Mouse (Mus musculus): ENCODE measurements around the gene Clasrp. TPM values are rescaled to one million over a fixed set of nuclear protein-coding genes. Genes with fewer than 3 reads are reported as not detected.
"Not testable (repeated sequence)": the region's sequence is repeated elsewhere in the genome, so short reads cannot be mapped to it uniquely, and the experiment has no call there.

Gene Clasrp
- total RNA-seq, 2 experiments from 2014 or later, result 70.4 to 87.0 TPM

GRCm38 (mm10) chr7:19610969-19611368, 6.7 kb upstream of the Clasrp start:
- DNase-seq (ENCODE audit: low spot score in 2 of 2), result no peak

DNA sequence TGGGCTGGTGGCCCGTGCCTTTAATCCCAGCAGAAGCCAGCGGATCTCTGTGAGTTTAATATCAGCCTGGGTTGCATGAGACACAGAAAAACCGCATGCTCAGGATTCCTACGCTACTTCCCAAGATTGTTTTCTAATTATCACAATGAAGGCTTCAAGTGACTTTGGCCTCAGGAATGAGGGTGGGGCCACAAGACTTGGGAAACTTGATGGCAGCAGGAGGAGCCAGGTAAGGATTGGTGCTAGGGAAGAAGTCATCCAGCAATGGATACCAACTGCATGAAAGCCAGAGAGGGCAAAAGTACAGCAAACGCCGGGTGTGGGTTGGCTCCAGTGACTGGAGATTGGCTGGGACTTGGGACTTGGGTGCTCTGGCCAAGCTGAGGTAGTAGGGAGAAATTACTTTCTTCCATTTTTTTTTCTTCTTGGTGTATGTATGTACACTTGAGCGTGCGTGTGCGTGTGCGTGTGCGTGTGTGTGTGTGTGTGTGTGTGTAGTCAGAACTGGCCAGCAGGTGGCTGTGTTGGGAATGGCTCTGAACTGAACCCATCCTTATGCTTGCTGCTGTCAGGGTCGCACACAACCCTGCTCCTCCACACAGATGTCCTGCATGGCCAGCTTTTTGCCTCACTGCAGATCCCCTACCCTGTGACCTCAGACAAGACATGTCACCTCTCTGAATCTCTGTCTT, 5.5 kb upstream of the Clasrp start:
- DNase-seq (ENCODE audit: low spot score in 2 of 2), result no peak

DNA sequence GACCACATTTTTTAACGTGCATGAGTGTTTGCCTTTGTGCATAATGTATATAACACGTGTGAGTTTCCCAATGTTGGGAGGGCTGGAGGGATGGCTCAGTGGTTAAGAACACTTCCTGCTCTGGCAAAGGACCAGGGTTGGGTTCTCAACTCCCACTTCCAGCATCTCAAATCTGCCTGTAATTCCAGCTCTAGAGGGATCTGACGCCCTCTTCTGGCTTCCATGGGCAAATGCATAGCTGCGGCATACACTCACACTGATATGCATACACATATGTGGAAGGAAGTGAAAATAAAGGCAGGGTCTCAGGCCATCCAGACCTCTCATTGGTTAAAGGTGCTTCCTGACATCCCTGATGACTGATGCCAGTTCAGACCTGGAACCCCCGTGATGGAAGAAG, 3.0 kb upstream of the Clasrp start:
- DNase-seq (ENCODE audit: low spot score in 2 of 2), result no peak

DNA sequence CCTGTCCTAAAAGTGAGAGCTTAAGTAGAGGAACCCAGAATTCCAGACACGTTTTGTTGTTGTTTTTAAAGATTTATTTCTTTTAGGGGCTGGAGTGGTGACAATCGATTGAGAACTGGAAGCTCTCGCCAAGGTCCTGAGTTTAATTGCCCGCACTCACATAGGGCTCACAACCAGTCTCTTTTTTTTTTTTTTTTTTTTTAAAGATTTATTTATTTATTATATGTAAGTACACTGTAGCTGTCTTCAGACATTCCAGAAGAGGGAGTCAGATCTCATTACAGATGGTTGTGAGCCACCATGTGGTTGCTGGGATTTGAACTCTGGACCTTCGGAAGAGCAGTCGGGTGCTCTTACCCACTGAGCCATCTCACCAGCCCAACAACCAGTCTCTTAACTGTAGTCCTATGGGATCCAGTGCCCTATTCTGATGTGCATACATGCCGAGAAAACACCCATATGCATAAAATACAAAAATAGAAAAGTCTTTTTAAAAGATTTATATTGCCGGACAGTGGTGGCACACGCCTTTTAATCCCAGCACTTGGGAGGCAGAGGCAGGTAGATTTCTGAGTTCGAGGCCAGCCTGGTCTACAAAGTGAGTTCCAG, 424 bp upstream of the Clasrp start:
- DNase-seq (ENCODE audit: low spot score in 2 of 2), result not testable (repeated sequence)

DNA sequence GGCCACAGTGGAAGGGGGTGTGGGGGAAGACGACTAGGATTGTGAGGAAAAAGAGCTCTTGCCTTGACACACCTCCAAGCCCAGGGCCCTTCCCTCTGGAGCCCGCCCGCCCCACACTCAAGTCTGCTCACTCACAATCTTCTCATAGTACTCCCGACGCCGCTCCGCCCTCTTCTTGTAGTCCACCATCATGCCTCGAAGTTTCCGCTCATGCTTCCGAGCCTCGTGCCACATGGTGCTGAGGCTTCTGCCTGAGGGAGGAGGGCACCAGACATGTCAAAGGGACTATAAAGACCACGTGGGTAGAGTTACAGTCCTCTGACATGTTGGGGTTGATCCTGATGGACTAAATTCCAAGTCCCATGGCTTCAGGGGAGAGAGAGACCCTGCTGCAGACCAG, 1.2 kb downstream of the Clasrp start:
- DNase-seq (ENCODE audit: low spot score in 2 of 2), result no peak

GRCm38 (mm10) chr7:19600562-19600961, 3.7 kb downstream of the Clasrp start:
- DNase-seq (ENCODE audit: low spot score in 2 of 2), result no peak

DNA sequence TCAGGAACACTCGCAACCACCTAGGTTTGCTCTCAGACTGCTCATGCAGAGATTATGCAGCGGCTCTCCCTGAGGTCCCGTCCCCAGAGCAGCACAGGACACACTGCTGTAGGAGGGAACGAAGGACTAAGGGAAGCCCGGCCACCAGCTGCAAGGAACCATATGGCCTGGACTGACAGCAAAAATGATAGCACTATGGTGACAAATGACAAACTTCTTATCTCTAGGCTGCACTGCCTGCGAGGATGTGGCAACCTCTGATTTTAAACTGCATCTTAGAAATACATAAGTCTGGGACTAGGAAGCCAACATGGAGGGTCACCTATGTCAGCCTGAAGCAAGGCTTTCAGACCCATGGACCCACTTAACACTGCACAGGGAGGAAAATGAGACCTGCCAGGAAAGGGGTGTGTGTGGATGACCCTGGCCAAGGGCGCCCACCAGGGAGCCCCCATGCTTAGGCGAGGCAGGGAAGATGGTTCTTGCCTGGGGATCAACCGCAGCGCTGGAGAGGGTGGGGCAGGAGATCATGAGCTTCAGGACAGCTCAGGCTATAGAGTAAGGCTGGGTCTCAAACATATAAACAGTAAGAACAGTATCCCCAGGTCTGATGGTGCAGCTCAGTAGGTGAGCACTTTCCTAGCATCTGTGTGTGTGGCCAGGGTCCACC, 11.1 kb downstream of the Clasrp start:
- DNase-seq (ENCODE audit: low spot score in 2 of 2), result no peak

DNA sequence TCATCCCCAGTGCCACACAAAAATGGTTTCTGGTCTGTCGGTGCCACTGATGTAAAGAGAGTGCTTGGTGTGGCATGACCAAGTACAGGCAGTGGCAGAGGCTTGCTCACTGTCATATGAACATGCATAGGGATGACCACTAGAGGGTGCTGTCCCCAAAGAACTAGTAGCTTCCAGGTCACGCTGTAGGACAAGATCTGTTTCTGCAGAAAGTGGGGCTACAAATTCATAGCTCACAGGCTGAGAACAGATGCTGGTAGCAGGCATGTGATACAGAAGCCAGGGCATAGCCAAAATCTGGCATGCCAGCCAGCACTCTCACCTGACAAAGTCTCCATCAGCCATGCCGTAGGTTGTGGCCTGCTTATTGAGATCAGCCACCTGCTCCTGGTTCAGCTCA, 14.4 kb downstream of the Clasrp start:
- peak; percentile 78 to 85 for DNase-seq (ENCODE audit: low spot score in 2 of 2)

- peak; percentile 45 to 46 for DNase-seq (ENCODE audit: low spot score in 2 of 2)
These were observed 15.1 kb downstream of the Clasrp start for GRCm38 (mm10) chr7:19589207-19589606.

GRCm38 (mm10) chr7:19586269-19586668, 18.0 kb downstream of the Clasrp start:
- DNase-seq (ENCODE audit: low spot score in 2 of 2), result no peak

GRCm38 (mm10) chr7:19580634-19581033, 23.7 kb downstream of the Clasrp start:
- DNase-seq (ENCODE audit: low spot score in 2 of 2), result no peak

DNA sequence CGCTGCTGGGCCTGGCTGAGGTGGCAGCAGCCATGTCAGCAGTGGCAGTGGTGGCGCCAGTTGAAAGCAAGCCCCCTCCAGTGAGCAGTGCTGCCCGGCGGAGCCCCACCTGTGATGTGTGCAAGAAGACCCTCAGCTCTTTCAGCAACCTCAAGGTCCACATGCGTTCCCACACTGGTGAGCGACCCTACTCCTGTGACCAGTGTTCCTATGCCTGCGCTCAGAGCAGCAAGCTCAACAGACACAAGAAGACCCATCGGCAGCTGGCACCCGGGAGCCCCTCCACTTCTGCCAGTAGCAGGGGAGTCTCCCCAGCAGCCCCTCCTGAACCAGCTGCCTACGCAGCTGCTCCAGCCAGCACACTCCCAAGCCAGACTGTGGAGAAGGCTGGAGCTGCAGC, 24.5 kb downstream of the Clasrp start:
- no peak for DNase-seq (ENCODE audit: low spot score in 2 of 2)

- DNase-seq (ENCODE audit: low spot score in 2 of 2), result no peak
These were observed 25.9 kb downstream of the Clasrp start for GRCm38 (mm10) chr7:19578436-19578835.

- DNase-seq (ENCODE audit: low spot score in 2 of 2), result no peak
These were observed 26.3 kb downstream of the Clasrp start for GRCm38 (mm10) chr7:19577877-19578414.

DNA sequence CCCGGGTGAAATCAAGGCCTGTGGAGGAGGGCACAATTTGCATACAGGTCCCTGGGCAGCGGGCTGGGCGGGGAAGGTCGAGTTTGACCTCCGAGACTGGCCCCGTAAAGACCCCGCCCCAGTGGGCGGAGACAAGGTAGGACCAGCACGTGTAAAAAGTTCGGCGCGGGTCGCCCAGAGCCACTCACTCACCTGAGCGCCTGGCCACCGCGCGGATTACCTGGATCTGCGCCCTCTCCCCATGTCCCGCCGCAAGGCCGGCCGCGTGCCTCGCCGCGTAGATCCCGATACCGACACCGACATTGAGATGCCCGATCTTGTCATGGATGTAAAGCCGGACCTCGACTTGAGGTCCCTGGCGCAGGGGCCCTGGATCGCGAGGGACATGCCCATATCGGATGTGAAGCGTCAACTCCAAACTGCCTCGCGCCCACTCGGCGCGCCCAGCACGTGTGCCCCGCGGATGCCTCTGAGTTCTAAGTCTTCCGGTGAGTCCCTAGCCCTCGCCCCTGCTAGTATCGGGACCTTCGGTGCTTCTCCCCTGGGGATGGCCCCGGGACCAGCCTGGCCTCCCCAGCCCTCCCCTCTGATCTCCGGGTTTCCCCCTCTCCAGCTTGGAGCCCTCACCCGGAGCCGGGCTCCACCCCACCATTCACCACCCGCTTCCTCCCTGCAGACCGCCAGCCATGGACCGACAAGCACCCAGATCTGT, 27.0 kb downstream of the Clasrp start, which contains the start of the genes Zfp296 and Gemin7:
Zfp296 (plus strand) TSS at position 147 of the 712 bp plus-strand sequence.
Gemin7 (minus strand) TSS at position 455 of the 712 bp plus-strand sequence.
- no peak for DNase-seq (ENCODE audit: low spot score in 2 of 2)

- DNase-seq (ENCODE audit: low spot score in 2 of 2), result no peak
These were observed 28.7 kb downstream of the Clasrp start for GRCm38 (mm10) chr7:19575559-19575958.

DNA sequence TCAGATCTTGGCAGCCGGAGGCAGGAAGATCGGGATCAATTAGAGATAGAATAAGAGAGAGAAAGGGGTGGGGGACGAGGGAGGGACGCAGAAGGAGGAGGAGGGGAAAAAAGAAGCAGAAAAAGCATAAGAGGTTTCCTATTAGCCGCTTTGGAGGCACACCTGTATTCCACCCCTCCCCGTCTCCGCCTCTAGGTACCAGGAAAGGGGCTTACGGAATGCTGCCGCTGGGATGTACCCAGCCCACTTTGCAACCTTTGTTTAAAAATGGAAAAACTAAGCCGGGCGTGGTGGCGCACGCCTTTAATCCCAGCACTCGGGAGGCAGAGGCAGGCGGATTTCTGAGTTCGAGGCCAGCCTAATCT, 30.5 kb downstream of the Clasrp start:
- no peak for DNase-seq (ENCODE audit: low spot score in 2 of 2)

GRCm38 (mm10) chr7:19572926-19573775, 31.1 kb downstream of the Clasrp start:
- peak; percentile 72 to 75 for DNase-seq (ENCODE audit: low spot score in 2 of 2)

GRCm38 (mm10) chr7:19569647-19570046, 34.6 kb downstream of the Clasrp start:
- no peak for DNase-seq (ENCODE audit: low spot score in 2 of 2)

DNA sequence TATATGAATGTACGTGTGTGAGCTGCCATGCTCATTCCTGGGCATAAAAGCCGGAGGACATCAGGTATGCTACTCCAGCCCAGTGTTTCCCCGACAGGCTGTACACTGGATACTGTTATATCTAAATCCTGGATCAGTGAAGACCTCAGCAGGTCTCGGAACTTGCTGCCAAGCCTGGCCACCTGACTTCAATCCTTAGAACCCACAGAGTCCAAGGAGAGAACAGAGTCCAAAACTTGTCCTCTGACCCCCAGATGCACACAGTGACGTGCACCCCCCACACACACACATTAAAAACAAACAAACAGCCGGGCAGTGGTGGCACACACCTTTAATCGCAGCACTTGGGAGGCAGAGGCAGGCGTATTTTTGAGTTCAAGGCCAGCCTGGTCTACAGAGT, 36.9 kb downstream of the Clasrp start:
- no peak for DNase-seq (ENCODE audit: low spot score in 2 of 2)
